Mouse (Mus musculus): Measurements from ENCODE around the gene Golt1a.

Gene Golt1a

GRCm38 (mm10) chr1:133351762-133352161, 42.2 kb downstream of the Golt1a start:
- DNase-seq: no peak

- DNase-seq: peak; percentile 73
Observed at GRCm38 (mm10) chr1:133353371-133353809, 43.8 kb downstream of the Golt1a start.

- no peak for DNase-seq
Observed at GRCm38 (mm10) chr1:133355469-133355868, 45.9 kb downstream of the Golt1a start.

GRCm38 (mm10) chr1:133355912-133356311, 46.3 kb downstream of the Golt1a start:
- DNase-seq: no peak

GRCm38 (mm10) chr1:133356330-133356729, 46.7 kb downstream of the Golt1a start:
- DNase-seq: no peak

DNA sequence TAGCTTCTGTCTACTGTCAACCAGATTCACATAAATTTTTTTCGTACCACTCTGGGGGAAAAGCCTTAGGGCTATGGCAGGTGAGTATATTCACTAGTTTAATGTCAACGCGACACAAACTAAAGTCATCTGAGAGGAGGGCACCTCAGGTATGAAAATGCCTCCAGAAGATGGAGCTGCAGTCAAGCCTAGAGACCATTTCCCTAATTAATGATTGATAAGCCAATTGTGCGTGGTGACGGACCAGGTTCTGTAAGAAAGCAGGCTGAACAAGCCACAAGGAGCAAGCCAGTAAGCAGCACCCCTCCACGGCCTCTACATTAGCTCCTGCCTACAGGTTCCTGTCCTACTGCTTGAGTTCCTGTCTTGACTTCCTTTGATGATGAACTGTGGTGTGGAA, 51.4 kb downstream of the Golt1a start:
- no peak for DNase-seq

GRCm38 (mm10) chr1:133362103-133362502, 52.5 kb downstream of the Golt1a start:
- DNase-seq: no peak

DNA sequence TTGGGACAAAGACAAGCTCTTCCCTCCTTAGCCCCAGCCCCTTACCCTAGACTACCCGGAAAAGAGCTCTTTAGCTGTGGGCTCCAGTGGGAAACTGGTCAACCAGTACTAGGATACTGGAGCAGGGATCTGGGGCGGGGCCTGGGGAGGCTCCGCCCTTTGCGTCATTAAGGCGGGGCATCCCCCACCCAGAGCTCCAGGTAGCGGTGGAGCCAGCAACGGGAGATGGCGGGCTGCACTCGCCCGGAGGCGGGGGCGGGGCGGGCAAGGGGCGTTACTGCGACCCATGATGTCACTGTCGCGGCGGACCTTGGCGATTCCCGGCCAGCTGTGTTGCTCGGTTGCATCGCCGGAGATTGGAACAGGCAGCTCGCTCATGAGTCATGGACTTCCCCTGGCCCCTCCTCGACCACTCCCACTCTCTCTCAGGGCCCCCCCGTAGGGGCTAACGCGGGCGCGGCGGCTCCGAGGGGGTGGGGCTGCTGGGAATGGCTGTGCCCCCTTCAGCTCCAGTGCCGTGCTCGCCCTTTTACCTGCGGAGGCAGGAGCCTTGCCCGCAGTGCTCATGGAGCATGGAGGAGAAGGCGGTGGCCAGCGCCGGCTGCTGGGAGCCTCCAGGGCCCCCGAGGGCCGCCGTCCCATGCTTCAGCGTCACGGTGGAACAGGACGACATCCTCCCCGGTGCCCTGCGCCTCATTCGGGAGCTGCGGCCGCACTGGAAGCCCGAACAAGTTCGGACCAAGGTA, 53.8 kb downstream of the Golt1a start, which contains the start of gene Etnk2:
TSS of gene Etnk2 (plus strand) at position 297 of the 746 bp plus-strand sequence.
- DNase-seq: peak; percentile 85

GRCm38 (mm10) chr1:133364022-133364630, 54.5 kb downstream of the Golt1a start:
- DNase-seq: no peak

DNA sequence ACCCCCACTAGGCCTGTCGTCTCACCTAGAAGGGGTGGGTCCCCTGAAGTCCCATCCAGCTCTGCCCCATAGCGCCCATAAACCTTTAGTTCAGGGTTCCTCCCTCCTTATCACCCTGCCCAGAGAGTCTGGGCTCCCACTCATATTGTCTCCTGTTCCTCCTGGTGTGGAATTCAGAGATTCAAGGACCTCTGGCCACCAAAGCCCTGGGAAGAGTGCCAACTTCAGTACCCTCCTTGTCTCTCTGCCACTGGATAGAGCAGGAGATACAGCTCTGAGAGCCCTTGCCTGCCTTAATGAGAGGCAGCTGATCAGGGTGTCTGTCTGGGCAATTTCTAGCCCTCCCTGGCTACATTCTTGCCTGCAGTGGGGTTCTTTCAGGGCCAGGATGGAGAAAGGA, 55.3 kb downstream of the Golt1a start:
- DNase-seq: no peak

GRCm38 (mm10) chr1:133366951-133367605, 57.5 kb downstream of the Golt1a start:
- no peak for DNase-seq

GRCm38 (mm10) chr1:133367606-133368488, 58.2 kb downstream of the Golt1a start:
- peak; percentile 59 for DNase-seq

DNA sequence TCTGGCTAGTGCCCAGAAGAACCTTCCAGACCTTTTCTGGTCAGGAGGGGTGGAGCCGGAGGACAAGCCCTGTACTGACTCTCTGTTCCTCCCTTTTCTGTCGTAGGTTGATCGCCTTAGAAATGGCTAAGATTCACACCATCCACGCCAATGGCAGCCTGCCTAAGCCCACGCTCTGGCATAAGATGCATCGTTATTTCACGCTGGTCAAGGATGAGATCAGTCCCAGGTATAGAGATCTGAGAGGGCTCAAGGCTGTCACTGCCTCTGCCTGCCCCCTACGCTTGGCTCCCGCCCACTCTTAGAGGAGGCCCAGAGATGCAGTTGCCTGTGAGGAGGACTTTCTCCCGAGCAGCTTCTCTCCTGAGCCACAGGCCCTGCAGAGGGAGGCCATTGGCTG, 59.0 kb downstream of the Golt1a start:
- DNase-seq: no peak

DNA sequence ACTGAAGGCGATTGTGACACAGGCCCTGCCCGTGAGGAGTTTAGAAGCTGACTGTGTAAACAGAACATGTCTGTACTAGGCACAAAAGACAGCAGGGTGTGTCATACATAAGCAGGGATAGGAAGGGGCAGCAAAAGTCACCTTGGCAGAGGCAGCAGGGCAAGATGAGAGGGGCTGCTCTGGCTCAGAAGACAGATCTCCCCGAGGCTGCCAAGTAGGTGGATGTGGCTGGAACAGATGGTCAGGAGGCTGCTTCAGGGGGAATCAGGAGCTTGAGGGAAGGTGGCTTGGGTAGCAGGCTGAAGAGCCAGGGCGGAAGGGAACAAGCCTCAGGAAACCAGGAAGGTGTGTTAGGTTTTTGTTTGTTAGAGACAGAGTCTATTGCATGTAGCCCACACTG, 60.8 kb downstream of the Golt1a start:
- DNase-seq: no peak

DNA sequence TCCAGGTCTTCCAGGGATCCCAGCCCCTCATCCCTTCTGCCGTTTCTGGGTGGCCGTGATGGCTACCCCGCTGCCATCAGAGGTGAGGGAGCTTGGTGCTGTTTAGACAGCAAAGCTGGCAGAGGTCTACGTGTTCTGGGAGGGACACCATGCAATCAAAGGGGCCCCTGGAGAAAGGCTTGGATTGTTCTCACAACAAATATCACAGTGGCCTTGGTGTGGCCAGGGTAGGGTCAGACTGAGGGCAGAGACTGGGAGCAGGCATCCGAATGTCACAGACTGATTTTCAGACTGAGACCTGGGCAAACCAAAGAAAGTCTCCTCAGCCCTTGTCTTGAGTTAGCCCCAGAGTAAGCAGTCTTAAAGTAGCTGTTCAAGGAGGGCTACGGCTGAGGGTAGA, 61.8 kb downstream of the Golt1a start:
- DNase-seq: no peak

GRCm38 (mm10) chr1:133372113-133372512, 62.5 kb downstream of the Golt1a start:
- DNase-seq: no peak
